Mouse (Mus musculus) hindbrain, embryonic 16.5 days (tissue): ENCODE measurements at regions not wholly inside any gene's neighbourhood (a gene's known extent, or its start where the extent isn't known, plus 50 kb on each side); places are given as distances from the start of the nearest gene placed in this dataset.
"Not testable (repeated sequence)": the region's sequence is repeated elsewhere in the genome, so short reads cannot be mapped to it uniquely, and the experiment has no call there.

Source experiments
- ATAC-seq: fragments of 200-750 bp; cut with Nextera tagmentation; 2 replicates; pipeline ENCODE4 v1.8.0; 2017; ENCODE audit warnings: moderate TSS enrichment, moderate library complexity
- H3K27ac ChIP-seq: fragments of 300-500 bp; sonication (generic); 2 replicates; pipeline ENCODE4 v1.5.1; 2014; ENCODE audit warnings: low read depth, mild to moderate bottlenecking, control low read depth, low read length, moderate library complexity
- H3K27me3 ChIP-seq: fragments of 300-500 bp; sonication (generic); replicated peaks from 2 replicates; pipeline ENCODE4 v1.6.1; 2014; ENCODE audit warnings: low read length; ENCODE audit not compliant: control insufficient read depth, insufficient read depth
- H3K36me3 ChIP-seq: fragments of 300-500 bp; sonication (generic); 2 replicates; pipeline ENCODE4 v1.6.1; 2014; ENCODE audit warnings: mild to moderate bottlenecking, low read length, moderate library complexity, mixed read lengths; ENCODE audit not compliant: control insufficient read depth, insufficient read depth
- H3K4me1 ChIP-seq: fragments of 300-500 bp; sonication (generic); 2 replicates; pipeline ENCODE4 v1.6.1; 2014; ENCODE audit warnings: low read depth, low read length; ENCODE audit not compliant: control insufficient read depth, insufficient read depth
- H3K4me2 ChIP-seq: fragments of 300-500 bp; sonication (generic); 2 replicates; pipeline ENCODE4 v1.6.1; 2014; ENCODE audit warnings: mild to moderate bottlenecking, low read length, control low read depth, moderate library complexity
- H3K4me3 ChIP-seq: fragments of 300-500 bp; sonication (generic); 2 replicates; pipeline ENCODE4 v1.5.1; 2014; ENCODE audit warnings: mild to moderate bottlenecking, low read length, control low read depth, moderate library complexity
- H3K9ac ChIP-seq: fragments of 300-500 bp; sonication (generic); 2 replicates; pipeline ENCODE4 v1.6.1; 2014; ENCODE audit warnings: low read depth, mild to moderate bottlenecking, control low read depth, low read length, moderate library complexity
- H3K9me3 ChIP-seq: fragments of 300-500 bp; sonication (generic); 2 replicates; pipeline ENCODE4 v1.6.1; 2014; ENCODE audit warnings: mild to moderate bottlenecking, low read length, moderate library complexity; ENCODE audit not compliant: control insufficient read depth
- WGBS: fragments of 180-500 bp; shearing (Covaris S2); extraction: QIAGEN DNeasy Blood & Tissue Kit; methylation state at CpG from one replicate; pipeline ENCODE4 v1.1.7; 2014; 5-methylcytosine and 5-hydroxymethylcytosine counted together

GRCm38 (mm10) chr11:41598431-41598830, 402.2 kb downstream of the Gabrg2 start:
- no peak overlapping the region for H3K27ac ChIP-seq

GRCm38 (mm10) chr11:41591426-41591825, 409.2 kb downstream of the Gabrg2 start:
- not testable (repeated sequence) for H3K9me3 ChIP-seq, H3K4me1 ChIP-seq, H3K27ac ChIP-seq, ATAC-seq, H3K4me3 ChIP-seq, H3K4me2 ChIP-seq, H3K27me3 ChIP-seq, H3K9ac ChIP-seq, H3K36me3 ChIP-seq
- WGBS: 78% methylated on average over 4 of the region's 4 CpGs

More at GRCm38 (mm10) chr11:41598431-41598830, 402.2 kb downstream of the Gabrg2 start:
- Histone ChIP-seq H3K4me3 (no peak overlapping the region), H3K9me3 (no peaks in the 10 kb centered on the region), H3K9ac (no peak overlapping the region), H3K27me3 (no peaks in the 10 kb centered on the region), H3K36me3 (no peaks in the 10 kb centered on the region), H3K4me1 (no peaks in the 10 kb centered on the region), H3K4me2 (no peak overlapping the region)
- 80% methylated on average over 6 of the region's 6 CpGs for whole genome bisulfite sequencing
- peak; percentile 79; the same call in 1 of the 2 replicates for ATAC-seq
